Mouse (Mus musculus) small intestine, adult 2 months (tissue): ENCODE measurements at regions not wholly inside any gene's neighbourhood (a gene's known extent, or its start where the extent isn't known, plus 50 kb on each side); places are given as distances from the start of the nearest gene placed in this dataset.

Experiments used
- CTCF ChIP-seq: fragments of 200-500 bp; IDR thresholded peaks from 2 replicates; pipeline ENCODE4 v1.5.1; 2012; ENCODE audit warnings: low read depth, mild to moderate bottlenecking, control low read depth, inconsistent platforms, low read length, moderate library complexity, mixed read lengths; ENCODE audit not compliant: insufficient replicate concordance, insufficient read length; ENCODE audit errors: extremely low read depth
- POLR2A ChIP-seq: fragments of 200-500 bp; IDR thresholded peaks from 2 replicates; pipeline ENCODE4 v1.6.1; 2012; ENCODE audit warnings: low read depth, mild to moderate bottlenecking, control low read depth, inconsistent platforms, low read length, moderate library complexity

DNA sequence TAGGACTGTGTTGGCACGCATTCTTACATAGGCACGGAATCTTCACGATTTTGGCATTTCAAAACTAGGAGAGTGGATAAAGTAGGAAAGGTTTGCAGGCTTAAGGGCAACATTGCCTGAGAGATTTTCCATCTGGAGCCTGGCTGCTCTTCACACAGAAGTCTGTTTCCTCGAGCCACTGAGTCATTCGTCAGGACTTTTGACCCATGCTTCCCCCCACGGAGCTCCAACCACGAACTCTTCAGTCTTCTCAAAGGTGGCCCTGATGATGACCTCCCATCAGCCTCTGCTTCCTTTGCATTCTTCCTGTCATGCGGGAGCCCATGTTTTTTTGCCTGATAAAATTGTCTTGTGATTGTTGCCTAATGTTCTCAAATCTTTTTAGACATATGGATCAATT is 365.5 kb upstream of the Slc35b3 start:
- no peak for TF ChIP-seq POLR2A
- no peak for TF ChIP-seq CTCF
